Mouse (Mus musculus): Measurements from ENCODE around the gene Igfbp2. TPM values are rescaled to one million over a fixed set of nuclear protein-coding genes. Genes with fewer than 3 reads are reported as not detected.

Igfbp2 gene
- 0.10 TPM in 1 of 2 replicates, not detected in the other for polyA plus RNA-seq (2012)

DNA sequence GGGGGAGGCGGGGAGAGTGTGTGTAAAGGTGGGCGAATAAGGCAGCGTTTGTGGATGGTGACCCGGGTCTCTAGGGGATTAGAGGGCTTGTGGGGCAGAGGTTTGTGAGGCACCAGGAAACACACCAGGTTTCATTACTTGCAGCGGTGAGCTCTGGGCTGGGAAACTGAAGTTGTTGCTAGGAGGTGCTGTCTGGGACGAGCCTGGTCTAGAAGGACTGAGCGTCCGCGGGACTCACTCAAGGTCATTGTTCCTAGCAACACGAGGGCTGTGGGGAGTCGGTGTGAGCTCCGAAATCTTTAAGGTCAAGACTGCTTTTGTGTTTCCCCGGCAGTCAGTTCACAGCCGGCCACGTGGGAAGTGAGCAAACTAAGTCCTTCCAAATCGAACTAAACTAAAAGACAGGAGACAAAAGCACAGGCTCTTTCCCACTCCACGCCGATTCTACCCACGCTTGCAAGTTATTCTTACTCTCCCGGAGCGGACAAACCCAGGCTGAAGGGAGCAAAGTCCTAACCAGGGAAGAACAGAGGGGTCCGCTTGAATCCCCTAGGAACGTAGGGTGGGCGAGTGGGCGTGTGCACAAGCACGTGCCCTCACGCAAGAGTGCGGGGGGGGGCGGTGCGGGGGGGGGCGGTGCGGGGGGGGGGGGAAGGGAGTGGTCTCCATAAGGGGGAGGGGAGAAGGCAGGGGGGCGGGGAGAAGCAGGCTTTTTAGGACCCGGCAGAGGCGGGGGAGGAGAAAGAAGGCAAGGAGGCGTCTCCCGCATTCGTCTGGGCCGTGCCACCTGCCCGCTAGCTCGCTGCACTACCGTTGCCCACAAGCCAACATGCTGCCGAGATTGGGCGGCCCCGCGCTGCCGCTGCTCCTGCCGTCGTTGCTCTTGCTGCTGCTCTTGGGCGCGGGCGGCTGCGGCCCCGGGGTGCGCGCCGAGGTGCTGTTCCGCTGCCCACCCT is at the start of gene Igfbp2:
Gene Igfbp2 (plus strand): TSS at position 753 of the 956 bp plus-strand sequence.
- Histone ChIP-seq H3K4me1 (ENCODE audit: control insufficient read depth) (no peaks in the 10 kb centered on the region), H3K4me3 (replicated peaks) (peak within 1 kb of the TSS; percentile 20), H3K27me3 (ENCODE audit: control insufficient read depth) (peaks cover 63% of the 10 kb centered on the region), H3K36me3 (ENCODE audit: control insufficient read depth) (no peaks in the 10 kb centered on the region), H3K9me3 (ENCODE audit: control insufficient read depth, low read length) (no peaks in the 10 kb centered on the region)
- no peak for TF ChIP-seq TAL1 (IDR thresholded peaks at IDR 0.05; ENCODE audit: low read length)
- no peak for TF ChIP-seq GATA1 (IDR thresholded peaks at IDR 0.05; ENCODE audit: low read length)

- no peaks in the 10 kb centered on the region for H3K9me3 ChIP-seq (ENCODE audit: control insufficient read depth, low read length)
- no peaks in the 10 kb centered on the region for H3K36me3 ChIP-seq (ENCODE audit: control insufficient read depth)
- no peaks in the 10 kb centered on the region for H3K27me3 ChIP-seq (ENCODE audit: control insufficient read depth)
- H3K4me3 ChIP-seq (replicated peaks), result no peak overlapping the region
- H3K4me1 ChIP-seq (ENCODE audit: control insufficient read depth), result no peaks in the 10 kb centered on the region
- TF ChIP-seq GATA1 (IDR thresholded peaks at IDR 0.05; ENCODE audit: low read length), result no peak
- TF ChIP-seq TAL1 (IDR thresholded peaks at IDR 0.05; ENCODE audit: low read length), result no peak
Observed at GRCm38 (mm10) chr1:72778789-72779188, 45.5 kb upstream of the Igfbp2 start.

- Histone ChIP-seq H3K4me3 (replicated peaks) (no peak overlapping the region), H3K9me3 (ENCODE audit: control insufficient read depth, low read length) (no peaks in the 10 kb centered on the region), H3K27me3 (ENCODE audit: control insufficient read depth) (no peaks in the 10 kb centered on the region), H3K4me1 (ENCODE audit: control insufficient read depth) (no peaks in the 10 kb centered on the region), H3K36me3 (ENCODE audit: control insufficient read depth) (no peaks in the 10 kb centered on the region)
- TF ChIP-seq TAL1 (IDR thresholded peaks at IDR 0.05; ENCODE audit: low read length), result no peak
- TF ChIP-seq GATA1 (IDR thresholded peaks at IDR 0.05; ENCODE audit: low read length), result no peak
Observed at GRCm38 (mm10) chr1:72780720-72781119, 43.6 kb upstream of the Igfbp2 start.

DNA sequence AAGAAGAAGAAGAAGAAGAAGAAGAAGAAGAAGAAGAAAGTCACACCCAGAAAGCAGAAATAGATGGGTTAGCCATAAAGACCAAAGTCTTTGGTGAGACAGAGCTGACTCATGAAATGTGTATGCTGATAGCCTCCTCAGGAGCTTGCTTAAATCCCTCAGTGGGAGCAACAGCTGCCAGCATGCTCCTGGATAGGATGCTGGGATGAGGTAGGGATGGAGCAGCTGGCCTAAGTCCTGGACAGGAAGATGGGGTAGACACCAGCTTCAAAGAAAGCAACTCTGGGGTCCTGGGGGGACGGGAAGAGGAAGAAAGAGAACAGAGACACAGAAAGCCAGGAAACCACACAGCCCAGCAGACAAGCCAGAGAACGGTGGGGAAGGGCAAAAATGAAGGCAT is 41.0 kb upstream of the Igfbp2 start:
- Histone ChIP-seq H3K9me3 (ENCODE audit: control insufficient read depth, low read length) (no peaks in the 10 kb centered on the region; the same call in 1 of the 2 replicates), H3K4me1 (ENCODE audit: control insufficient read depth) (no peaks in the 10 kb centered on the region)
- TF ChIP-seq TAL1 (IDR thresholded peaks at IDR 0.05; ENCODE audit: low read length) (no peak), GATA1 (IDR thresholded peaks at IDR 0.05; ENCODE audit: low read length) (no peak)

DNA sequence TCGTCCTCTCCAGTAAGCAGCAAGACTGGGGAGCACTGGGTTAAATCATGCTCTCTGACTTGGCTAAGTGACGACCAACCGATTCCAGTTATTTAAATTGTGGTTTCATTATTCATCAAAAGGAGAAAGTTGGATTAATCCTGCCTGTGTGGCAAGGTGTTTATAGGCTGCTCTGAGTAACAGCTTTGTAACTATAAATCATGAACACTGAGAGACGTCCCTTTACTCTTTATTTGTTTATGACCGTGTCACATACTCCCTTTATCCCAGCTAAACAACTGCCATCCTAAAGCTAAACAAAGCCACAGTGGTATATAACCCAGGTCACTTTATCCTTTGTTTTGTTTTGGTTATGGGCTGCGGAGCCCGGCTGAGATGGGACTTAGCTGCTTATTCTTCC is 40.3 kb upstream of the Igfbp2 start:
- Histone ChIP-seq H3K4me3 (replicated peaks) (no peak overlapping the region), H3K4me1 (ENCODE audit: control insufficient read depth) (no peaks in the 10 kb centered on the region), H3K36me3 (ENCODE audit: control insufficient read depth) (no peaks in the 10 kb centered on the region), H3K27me3 (ENCODE audit: control insufficient read depth) (no peaks in the 10 kb centered on the region), H3K9me3 (ENCODE audit: control insufficient read depth, low read length) (no peaks in the 10 kb centered on the region; the same call in 1 of the 2 replicates)
- TF ChIP-seq GATA1 (IDR thresholded peaks at IDR 0.05; ENCODE audit: low read length) (no peak), TAL1 (IDR thresholded peaks at IDR 0.05; ENCODE audit: low read length) (no peak)

More for the DNA sequence above, 41.0 kb upstream of the Igfbp2 start:
- Histone ChIP-seq H3K27me3 (ENCODE audit: control insufficient read depth) (no peaks in the 10 kb centered on the region), H3K4me3 (replicated peaks) (no peak overlapping the region), H3K36me3 (ENCODE audit: control insufficient read depth) (no peaks in the 10 kb centered on the region)

DNA sequence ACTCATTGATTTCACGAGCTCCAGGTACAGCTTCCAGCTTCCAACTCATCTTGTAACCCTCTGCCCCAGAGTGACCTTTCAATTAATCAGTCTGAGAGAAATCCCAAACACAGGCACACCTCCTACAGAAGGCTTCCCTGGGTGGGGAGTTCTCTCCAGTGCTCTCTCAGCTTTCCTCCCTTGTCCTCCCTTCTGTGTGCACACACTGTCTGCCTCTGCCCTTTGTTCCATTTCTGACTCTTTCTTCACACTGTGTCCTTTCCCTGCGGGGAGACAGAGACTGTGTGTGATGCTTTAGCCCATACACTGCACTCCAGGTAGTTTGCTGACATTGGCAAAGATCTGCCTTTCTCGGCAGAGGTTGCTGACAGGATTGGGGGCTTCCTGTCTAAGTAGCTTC is 33.6 kb upstream of the Igfbp2 start:
- Histone ChIP-seq H3K4me3 (replicated peaks) (no peak overlapping the region), H3K4me1 (ENCODE audit: control insufficient read depth) (no peaks in the 10 kb centered on the region), H3K36me3 (ENCODE audit: control insufficient read depth) (no peaks in the 10 kb centered on the region), H3K27me3 (ENCODE audit: control insufficient read depth) (no peaks in the 10 kb centered on the region), H3K9me3 (ENCODE audit: control insufficient read depth, low read length) (peaks cover 2% of the 10 kb centered on the region; the same call in 1 of the 2 replicates)
- TF ChIP-seq GATA1 (IDR thresholded peaks at IDR 0.05; ENCODE audit: low read length) (no peak), TAL1 (IDR thresholded peaks at IDR 0.05; ENCODE audit: low read length) (no peak)

DNA sequence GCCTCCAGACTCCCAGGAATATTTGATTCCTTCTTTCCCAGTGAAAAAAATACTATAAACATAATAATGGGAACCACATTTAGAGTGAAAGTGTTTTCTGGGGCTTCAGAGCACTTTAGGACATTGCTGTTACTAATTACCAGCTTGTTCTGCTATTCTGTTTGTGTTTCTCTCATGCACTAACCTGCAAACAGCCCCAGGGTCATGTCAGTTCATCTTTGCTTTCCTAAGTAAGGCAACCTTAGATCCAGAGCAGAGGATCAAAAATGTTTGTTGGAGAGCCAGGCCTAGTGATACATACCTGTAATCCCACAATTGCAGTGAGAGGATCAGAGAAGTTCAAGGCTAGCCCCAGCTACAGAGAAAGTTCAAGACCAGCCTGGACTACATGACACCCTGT is 32.6 kb upstream of the Igfbp2 start:
- Histone ChIP-seq H3K4me1 (ENCODE audit: control insufficient read depth) (no peaks in the 10 kb centered on the region), H3K27me3 (ENCODE audit: control insufficient read depth) (no peaks in the 10 kb centered on the region), H3K36me3 (ENCODE audit: control insufficient read depth) (no peaks in the 10 kb centered on the region), H3K9me3 (ENCODE audit: control insufficient read depth, low read length) (peaks cover 2% of the 10 kb centered on the region; the same call in 1 of the 2 replicates), H3K4me3 (replicated peaks) (no peak overlapping the region)
- no peak for TF ChIP-seq GATA1 (IDR thresholded peaks at IDR 0.05; ENCODE audit: low read length)
- no peak for TF ChIP-seq TAL1 (IDR thresholded peaks at IDR 0.05; ENCODE audit: low read length)

GRCm38 (mm10) chr1:72792262-72792661 is 32.0 kb upstream of the Igfbp2 start:
- H3K27me3 ChIP-seq (ENCODE audit: control insufficient read depth), result no peaks in the 10 kb centered on the region
- H3K4me3 ChIP-seq (replicated peaks), result no peak overlapping the region
- no peaks in the 10 kb centered on the region for H3K36me3 ChIP-seq (ENCODE audit: control insufficient read depth)
- no peaks in the 10 kb centered on the region for H3K4me1 ChIP-seq (ENCODE audit: control insufficient read depth)
- peaks cover 2% of the 10 kb centered on the region; the same call in 1 of the 2 replicates for H3K9me3 ChIP-seq (ENCODE audit: control insufficient read depth, low read length)
- no peak for TF ChIP-seq GATA1 (IDR thresholded peaks at IDR 0.05; ENCODE audit: low read length)
- TF ChIP-seq TAL1 (IDR thresholded peaks at IDR 0.05; ENCODE audit: low read length), result no peak

- no peaks in the 10 kb centered on the region for H3K36me3 ChIP-seq (ENCODE audit: control insufficient read depth)
- no peak for TF ChIP-seq TAL1 (IDR thresholded peaks at IDR 0.05; ENCODE audit: low read length)
- TF ChIP-seq GATA1 (IDR thresholded peaks at IDR 0.05; ENCODE audit: low read length), result no peak
- no peak overlapping the region for H3K4me3 ChIP-seq (replicated peaks)
- H3K4me1 ChIP-seq (ENCODE audit: control insufficient read depth), result no peaks in the 10 kb centered on the region
- no peaks in the 10 kb centered on the region for H3K27me3 ChIP-seq (ENCODE audit: control insufficient read depth)
- H3K9me3 ChIP-seq (ENCODE audit: control insufficient read depth, low read length), result 0 out of 2 replicates have a peak, but pooled peaks cover 2% of the 10 kb centered on the region
Observed at GRCm38 (mm10) chr1:72793230-72793629, 31.1 kb upstream of the Igfbp2 start.

Data from erythroblast, embryonic 14.5 days (primary cell).